Mouse (Mus musculus) thymus, adult 2 months (tissue): ENCODE measurements around the gene Kti12. TPM values are rescaled to one million over a fixed set of nuclear protein-coding genes. Genes with fewer than 3 reads are reported as not detected.

ENCODE experiments used
- DNase-seq: peaks from one replicate; pipeline ENCODE4 v3.0.0; 2021
- H3K27ac ChIP-seq: fragments of 200-500 bp; 2 replicates; pipeline ENCODE4 v1.5.1; 2012; ENCODE audit warnings: low read length, control low read depth; ENCODE audit not compliant: control insufficient read depth, insufficient read depth
- H3K27me3 ChIP-seq: fragments of 200-500 bp; 2 replicates; pipeline ENCODE4 v1.6.1; 2012; ENCODE audit warnings: mild to moderate bottlenecking, low read length, moderate library complexity, mixed read lengths; ENCODE audit not compliant: control insufficient read depth, insufficient read depth
- H3K36me3 ChIP-seq: fragments of 200-500 bp; 2 replicates; pipeline ENCODE4 v1.6.1; 2012; ENCODE audit warnings: mild to moderate bottlenecking, low read length, moderate library complexity; ENCODE audit not compliant: control insufficient read depth, insufficient read depth
- H3K4me1 ChIP-seq: fragments of 200-500 bp; replicated peaks from 2 replicates; pipeline ENCODE4 v1.6.1; 2012; ENCODE audit warnings: low read length; ENCODE audit not compliant: control insufficient read depth, insufficient read depth
- H3K4me3 ChIP-seq: fragments of 200-500 bp; 2 replicates; pipeline ENCODE4 v1.5.1; 2012; ENCODE audit warnings: mild to moderate bottlenecking, low read length, control low read depth, moderate library complexity; ENCODE audit not compliant: control insufficient read depth, insufficient read depth
- CTCF ChIP-seq: fragments of 200-500 bp; IDR thresholded peaks from 2 replicates; pipeline ENCODE4 v1.5.1; 2012; ENCODE audit warnings: mild to moderate bottlenecking, control low read depth, low read length, moderate library complexity, borderline replicate concordance; ENCODE audit not compliant: control insufficient read depth, poor library complexity, insufficient read depth; ENCODE audit errors: extremely low read depth
- POLR2A ChIP-seq: fragments of 200-500 bp; IDR thresholded peaks from 2 replicates; pipeline ENCODE4 v1.6.1; 2012; ENCODE audit warnings: mild to moderate bottlenecking, low read length, control low read depth, moderate library complexity; ENCODE audit not compliant: control insufficient read depth, poor library complexity, insufficient read depth; ENCODE audit errors: extremely low read depth
- WGBS: fragments of 180-500 bp; shearing (Covaris S2); methylation state at CpG from one replicate; pipeline ENCODE4 v1.1.7; 2018; 5-methylcytosine and 5-hydroxymethylcytosine counted together
- polyA plus RNA-seq: library from polyadenylated mRNA; depleted of rRNA; stranded (reverse); fragments of >200 nt; gene quantifications from 2 replicates; pipeline ENCODE4 v1.2.3, GENCODE M21; 2012; rRNA removed

Kti12 gene
- polyA plus RNA-seq = 72.6 and 76.0 TPM in 2 replicates

GRCm38 (mm10) chr4:108847715-108848504 is at the start of gene Kti12:
Gene Kti12 (plus strand): TSS chr4:108847785.
- peaks cover 6% of the 10 kb centered on the region for H3K4me1 ChIP-seq
- H3K36me3 ChIP-seq = no peaks in the 10 kb centered on the region
- peak within 1 kb of the TSS; percentile 99 for H3K4me3 ChIP-seq
- DNase-seq = peak; percentile 78
- WGBS = under 1% methylated on average over 77 of the region's 77 CpGs
- H3K27me3 ChIP-seq = no peaks in the 10 kb centered on the region
- H3K27ac ChIP-seq = no peak within 1 kb of the TSS; the same call in 1 of the 2 replicates
- TF ChIP-seq CTCF (peak; percentile 22; the same call in 1 of the 2 replicates), POLR2A (0 out of 2 replicates have a peak, but pooled peaks have one; percentile 36)

GRCm38 (mm10) chr4:108798083-108798830 is 49.3 kb upstream of the Kti12 start:
- Histone ChIP-seq H3K36me3 (no peaks in the 10 kb centered on the region), H3K27me3 (no peaks in the 10 kb centered on the region), H3K4me3 (no peak overlapping the region), H3K4me1 (no peaks in the 10 kb centered on the region), H3K27ac (no peak overlapping the region)
- no peak for TF ChIP-seq POLR2A
- TF ChIP-seq CTCF = no peak
- peak; percentile 46 for DNase-seq
- WGBS = 50% methylated on average over 2 of the region's 2 CpGs

- H3K27me3 ChIP-seq = no peaks in the 10 kb centered on the region
- no peak for TF ChIP-seq POLR2A
- no peak for TF ChIP-seq CTCF
- H3K4me1 ChIP-seq = no peaks in the 10 kb centered on the region
Measured at GRCm38 (mm10) chr4:108803535-108803934, 44.0 kb upstream of the Kti12 start.

GRCm38 (mm10) chr4:108811142-108811541 is 36.4 kb upstream of the Kti12 start:
- H3K27ac ChIP-seq = no peak overlapping the region
- no peaks in the 10 kb centered on the region for H3K27me3 ChIP-seq
- DNase-seq = no peak
- TF ChIP-seq POLR2A = no peak
- no peak for TF ChIP-seq CTCF
- no peaks in the 10 kb centered on the region for H3K4me1 ChIP-seq
- H3K36me3 ChIP-seq = no peaks in the 10 kb centered on the region
- 62% methylated on average over 4 of the region's 4 CpGs for WGBS
- no peak overlapping the region for H3K4me3 ChIP-seq

More at GRCm38 (mm10) chr4:108803535-108803934, 44.0 kb upstream of the Kti12 start:
- H3K27ac ChIP-seq = no peak overlapping the region
- DNase-seq = no peak
- H3K36me3 ChIP-seq = no peaks in the 10 kb centered on the region
- no peak overlapping the region for H3K4me3 ChIP-seq
- WGBS = 93% methylated on average over 2 of the region's 2 CpGs

GRCm38 (mm10) chr4:108811550-108811949 is 36.0 kb upstream of the Kti12 start:
- Histone ChIP-seq H3K4me1 (no peaks in the 10 kb centered on the region), H3K27ac (no peak overlapping the region), H3K4me3 (no peak overlapping the region), H3K27me3 (no peaks in the 10 kb centered on the region), H3K36me3 (no peaks in the 10 kb centered on the region)
- 85% methylated on average over 6 of the region's 6 CpGs for WGBS
- TF ChIP-seq POLR2A (no peak), CTCF (no peak)
- no peak for DNase-seq

GRCm38 (mm10) chr4:108825677-108826076 is 21.9 kb upstream of the Kti12 start:
- DNase-seq = no peak
- H3K4me3 ChIP-seq = no peak overlapping the region
- TF ChIP-seq POLR2A = no peak
- no peak for TF ChIP-seq CTCF
- peaks cover 55% of the 10 kb centered on the region for H3K36me3 ChIP-seq
- 95% methylated on average over 3 of the region's 3 CpGs for WGBS
- no peak overlapping the region for H3K27ac ChIP-seq
- no peaks in the 10 kb centered on the region for H3K27me3 ChIP-seq
- no peaks in the 10 kb centered on the region for H3K4me1 ChIP-seq
